Mouse (Mus musculus): ENCODE data around the gene Fam243. TPM values are rescaled to one million over a fixed set of nuclear protein-coding genes. Genes with fewer than 3 reads are reported as not detected.

Gene Fam243
- total RNA-seq, 2 experiments from 2014 or later = not detected

GRCm38 (mm10) chr16:92294267-92294970 is 26.8 kb downstream of the Fam243 start:
- Histone ChIP-seq H3K27ac (no peak overlapping the region), H3K4me3 (no peak overlapping the region)
- DNase-seq (ENCODE audit: extremely low spot score in 1 of 2, low spot score in 2 of 2) = no peak
- no peak for TF ChIP-seq CTCF (IDR thresholded peaks at IDR 0.05)
- intact Hi-C loops (cut with DNase I) = no loop called here

GRCm38 (mm10) chr16:92292101-92292500 is 29.1 kb downstream of the Fam243 start, which contains the start of gene Kcne2:
Gene Kcne2 (plus strand): TSS chr16:92292389.
- intact Hi-C loops (cut with DNase I) = no loop called here
- Histone ChIP-seq H3K27ac (no peak within 1 kb of the TSS), H3K4me3 (no peak within 1 kb of the TSS)
- DNase-seq (ENCODE audit: extremely low spot score in 1 of 2, low spot score in 2 of 2) = no peak
- no peak for TF ChIP-seq CTCF (IDR thresholded peaks at IDR 0.05)

- H3K27ac ChIP-seq = no peak overlapping the region
- intact Hi-C loops (cut with DNase I) = no loop called here
- no peak overlapping the region for H3K4me3 ChIP-seq
- no peak for TF ChIP-seq CTCF (IDR thresholded peaks at IDR 0.05)
- no peak for DNase-seq (ENCODE audit: extremely low spot score in 1 of 2, low spot score in 2 of 2)
These were observed 31.2 kb downstream of the Fam243 start for GRCm38 (mm10) chr16:92290045-92290444.

- no peak for DNase-seq (ENCODE audit: extremely low spot score in 1 of 2, low spot score in 2 of 2)
- Histone ChIP-seq H3K27ac (no peak overlapping the region), H3K4me3 (no peak overlapping the region)
- TF ChIP-seq CTCF (IDR thresholded peaks at IDR 0.05) = peak; percentile 41
- intact Hi-C loops (cut with DNase I) = no loop called here
These were observed 32.5 kb downstream of the Fam243 start for GRCm38 (mm10) chr16:92288778-92289177.

GRCm38 (mm10) chr16:92286609-92287008 is 34.6 kb downstream of the Fam243 start:
- no peak overlapping the region for H3K27ac ChIP-seq
- TF ChIP-seq CTCF (IDR thresholded peaks at IDR 0.05) = peak; percentile 93
- DNase-seq (ENCODE audit: extremely low spot score in 1 of 2, low spot score in 2 of 2) = peak; percentile 83 to 90
- H3K4me3 ChIP-seq = no peak overlapping the region
- intact Hi-C loops (cut with DNase I) = loop anchor here (1.0 kb wide), 2 partner anchors 228 to 350 kb away; partner anchors contain the start of genes Gm49711, Mrps6 and Slc5a3

GRCm38 (mm10) chr16:92285068-92285467 is 36.2 kb downstream of the Fam243 start:
- DNase-seq (ENCODE audit: extremely low spot score in 1 of 2, low spot score in 2 of 2) = no peak
- no peak for TF ChIP-seq CTCF (IDR thresholded peaks at IDR 0.05)
- H3K4me3 ChIP-seq = no peak overlapping the region
- no peak overlapping the region for H3K27ac ChIP-seq
- intact Hi-C loops (cut with DNase I) = no loop called here

- intact Hi-C loops (cut with DNase I) = no loop called here
These were observed 38.6 kb downstream of the Fam243 start for GRCm38 (mm10) chr16:92282671-92283070.

GRCm38 (mm10) chr16:92275526-92275925 is 45.7 kb downstream of the Fam243 start:
- intact Hi-C loops (cut with DNase I) = no loop called here
- no peak overlapping the region for H3K4me3 ChIP-seq
- DNase-seq (ENCODE audit: extremely low spot score in 1 of 2, low spot score in 2 of 2) = no peak
- H3K27ac ChIP-seq = no peak overlapping the region
- TF ChIP-seq CTCF (IDR thresholded peaks at IDR 0.05) = no peak

More at GRCm38 (mm10) chr16:92282671-92283070, 38.6 kb downstream of the Fam243 start:
- no peak overlapping the region for H3K27ac ChIP-seq
- TF ChIP-seq CTCF (IDR thresholded peaks at IDR 0.05) = no peak
- H3K4me3 ChIP-seq = no peak overlapping the region
- DNase-seq (ENCODE audit: extremely low spot score in 1 of 2, low spot score in 2 of 2) = no peak

GRCm38 (mm10) chr16:92274516-92274915 is 46.7 kb downstream of the Fam243 start:
- Histone ChIP-seq H3K27ac (no peak overlapping the region), H3K4me3 (no peak overlapping the region)
- no peak for TF ChIP-seq CTCF (IDR thresholded peaks at IDR 0.05)
- intact Hi-C loops (cut with DNase I) = no loop called here
- DNase-seq (ENCODE audit: extremely low spot score in 1 of 2, low spot score in 2 of 2) = no peak

Other genes starting within 250 kb of the Fam243 start
- under 1 TPM; 0.21 to 0.61 TPM for gene Kcne2, start 29.1 kb downstream of the Fam243 start, total RNA-seq (2021)
- gene Smim11, start 20.2 kb downstream of the Fam243 start, total RNA-seq (2021) = 10 to 100 TPM; 15.2 to 20.8 TPM
- not detected for gene Kcne1, start 38.0 kb upstream of the Fam243 start, total RNA-seq (2021)
- 10 to 100 TPM; 57.0 to 63.6 TPM for gene Rcan1, start 149.4 kb upstream of the Fam243 start, total RNA-seq (2021)
- gene Clic6, start 164.3 kb upstream of the Fam243 start, total RNA-seq (2021) = 1 to 10 TPM; 1.7 to 2.6 TPM

Data from left cerebral cortex, adult 2 months (tissue).